Mouse (Mus musculus): ENCODE measurements around the gene Zfp811.

DNA sequence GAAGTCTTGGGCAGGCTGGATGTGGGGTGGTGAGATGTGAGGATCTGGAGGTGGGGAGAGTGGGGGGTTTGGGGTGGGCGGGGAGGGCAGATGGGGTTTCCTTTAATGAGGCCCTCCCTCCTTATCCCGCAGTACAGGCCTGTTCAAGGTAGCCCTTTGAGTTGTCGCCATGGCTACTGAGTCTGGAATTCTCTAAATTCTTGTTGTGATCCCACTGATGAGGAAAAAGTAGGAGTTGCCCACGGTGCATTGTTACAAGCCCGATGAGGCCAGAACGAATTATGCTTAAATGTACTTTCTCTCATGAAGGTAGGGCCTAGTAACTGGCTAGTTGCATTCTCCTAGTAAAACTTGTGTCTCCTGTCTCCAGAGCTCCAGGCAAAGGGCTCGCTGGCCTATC is 41.9 kb upstream of the Zfp811 start:
- no peak for TF ChIP-seq CTCF (IDR thresholded peaks at IDR 0.05; ENCODE audit: control insufficient read depth, insufficient read depth, insufficient read length)
- no peak for TF ChIP-seq CEBPB (IDR thresholded peaks at IDR 0.05; ENCODE audit: low read depth)
- no peak for TF ChIP-seq MYOG (IDR thresholded peaks at IDR 0.05; ENCODE audit: control insufficient read depth, extremely low read depth, insufficient read length)
- no peak for TF ChIP-seq USF1 (IDR thresholded peaks at IDR 0.05; ENCODE audit: low read depth)
- no peak for TF ChIP-seq FOSL1 (IDR thresholded peaks at IDR 0.05; ENCODE audit: insufficient read depth, low read length, poor library complexity, severe bottlenecking)

Data from C2C12 (cell line).